Mouse (Mus musculus) erythroblast, embryonic 14.5 days (primary cell): ENCODE data around the gene Otulinl.

Experiments used
- GATA1 ChIP-seq: IDR thresholded peaks from 2 replicates; pipeline ENCODE4 v1.6.1; 2012; ENCODE audit warnings: low read length, inconsistent platforms, mixed read lengths
- TAL1 ChIP-seq: IDR thresholded peaks from 3 replicates; pipeline ENCODE4 v1.6.1; 2012; ENCODE audit warnings: low read length, inconsistent platforms, mixed read lengths

DNA sequence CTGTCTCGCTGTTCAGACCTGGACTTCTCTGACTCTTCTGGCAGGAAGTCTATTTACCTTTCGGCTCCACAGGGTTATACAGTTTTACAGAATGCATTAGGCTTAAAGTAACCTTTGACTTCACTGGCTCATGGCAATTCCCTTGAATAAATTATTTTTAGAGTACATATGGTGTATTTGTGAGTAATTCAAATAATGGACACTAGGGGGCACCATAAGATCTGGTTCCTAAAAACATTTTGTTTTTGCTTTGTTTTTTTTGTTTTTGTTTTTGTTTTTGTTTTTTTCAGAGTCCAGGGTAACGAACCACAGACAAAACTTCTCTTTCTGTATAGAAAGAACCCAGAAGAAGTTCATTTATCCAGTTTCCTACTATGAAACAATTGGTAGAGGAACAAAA is 33.7 kb downstream of the Otulinl start:
- TF ChIP-seq TAL1 = no peak
- no peak for TF ChIP-seq GATA1
